Mouse (Mus musculus): Measurements from ENCODE around the gene Vldlr.

Vldlr gene

DNA sequence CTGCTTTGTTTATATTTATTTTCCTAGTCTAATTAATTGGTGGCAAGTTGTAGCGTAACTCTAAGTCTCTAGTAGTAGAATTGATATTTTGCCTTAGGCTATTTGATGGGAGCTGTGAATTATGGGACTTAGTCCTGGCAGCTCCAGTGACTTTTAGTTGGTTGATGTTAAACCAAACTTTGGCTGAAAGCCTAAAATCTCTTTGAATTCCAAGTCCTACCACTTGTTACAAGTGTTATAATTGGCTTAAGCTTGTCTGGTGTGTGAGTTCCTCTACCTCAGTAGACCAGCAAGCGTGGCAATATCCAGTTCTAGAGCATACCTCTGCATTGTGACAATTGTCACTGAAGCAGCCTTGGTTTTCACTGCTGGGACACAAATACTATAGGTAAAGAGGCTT is 17.1 kb downstream of the Vldlr start:
- CTCF ChIA-PET = no interaction called here

- CTCF ChIA-PET = no interaction called here
These were observed 23.6 kb downstream of the Vldlr start for GRCm38 (mm10) chr19:27239913-27240312.

GRCm38 (mm10) chr19:27243527-27243926 is 27.2 kb downstream of the Vldlr start:
- CTCF ChIA-PET = no interaction called here

- CTCF ChIA-PET = no interaction called here
These were observed 38.5 kb downstream of the Vldlr start for GRCm38 (mm10) chr19:27254756-27255155.

GRCm38 (mm10) chr19:27255678-27256077 is 39.4 kb downstream of the Vldlr start:
- CTCF ChIA-PET = no interaction called here

DNA sequence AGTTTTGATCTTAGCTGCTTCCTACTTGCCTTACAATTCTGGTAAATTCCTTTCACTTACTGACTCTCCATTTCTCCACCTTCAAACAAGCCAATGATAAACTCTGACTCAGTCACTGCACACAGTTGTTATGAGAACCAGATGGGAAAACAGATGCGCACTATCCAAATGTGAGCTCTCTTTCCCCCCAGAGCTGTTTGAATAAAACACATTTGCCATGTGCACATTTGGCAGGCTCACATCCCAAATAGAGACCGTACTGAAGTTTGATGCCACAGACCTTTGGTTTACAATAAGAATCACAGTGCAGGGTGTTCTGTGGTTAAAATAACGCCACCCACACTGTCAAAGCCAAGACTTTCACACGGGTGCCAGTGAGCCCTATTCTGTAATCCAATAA is 43.8 kb downstream of the Vldlr start:
- CTCF ChIA-PET = no interaction called here

DNA sequence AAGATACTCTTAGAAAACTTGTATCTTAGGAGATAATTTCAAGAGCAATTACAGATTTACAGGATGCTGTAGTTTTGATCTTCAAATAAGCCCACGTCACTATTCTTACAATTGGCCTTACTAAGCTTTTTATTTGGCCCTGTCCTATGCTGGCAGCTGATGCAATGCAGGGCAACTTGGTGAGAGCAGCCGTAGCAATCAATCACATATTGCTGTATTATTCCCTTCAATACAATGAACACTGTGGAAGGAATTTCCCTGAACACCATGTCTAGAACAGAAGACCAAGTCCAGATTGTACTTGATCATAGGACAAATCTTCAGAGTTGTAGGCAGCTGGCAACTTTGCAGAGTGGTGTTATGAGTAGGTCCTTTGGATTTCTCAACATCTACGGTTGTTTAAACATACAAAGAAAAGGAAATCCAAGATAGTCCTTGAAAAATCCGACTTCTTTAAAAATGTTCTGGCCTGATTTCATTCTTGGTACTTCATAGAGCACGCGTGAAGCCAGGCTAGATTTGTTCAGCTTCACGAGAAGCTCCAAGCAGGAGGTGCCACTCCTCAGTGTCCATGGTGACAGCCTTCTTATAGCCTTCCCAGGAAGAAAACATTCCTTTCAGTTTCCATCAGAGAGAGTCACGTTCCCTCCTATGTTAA is 44.5 kb downstream of the Vldlr start:
- CTCF ChIA-PET = no interaction called here

DNA sequence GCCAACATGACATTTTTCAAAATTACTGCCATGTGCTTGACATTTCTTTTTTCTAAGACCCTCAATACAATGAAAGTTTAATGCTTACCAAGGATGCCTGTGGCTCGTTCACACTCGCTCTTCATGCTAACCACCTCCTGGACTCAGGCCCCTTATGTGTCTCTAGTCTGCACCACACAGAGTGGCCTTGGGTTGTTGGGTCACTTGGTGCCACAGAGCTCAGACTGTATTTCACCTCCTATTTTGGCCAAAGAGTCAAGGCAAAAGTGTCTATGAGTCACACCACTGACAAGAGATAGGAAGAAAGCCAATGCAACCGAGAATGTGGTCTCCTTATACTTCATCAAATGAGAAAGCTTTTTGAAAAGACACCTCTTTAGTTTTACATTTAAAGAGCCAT is 45.9 kb downstream of the Vldlr start:
- CTCF ChIA-PET = interaction anchor here (0.6 kb wide), 1 partner anchor 44 kb away, joined by 3 read pairs; no protein-coding TSS in a partner anchor

DNA sequence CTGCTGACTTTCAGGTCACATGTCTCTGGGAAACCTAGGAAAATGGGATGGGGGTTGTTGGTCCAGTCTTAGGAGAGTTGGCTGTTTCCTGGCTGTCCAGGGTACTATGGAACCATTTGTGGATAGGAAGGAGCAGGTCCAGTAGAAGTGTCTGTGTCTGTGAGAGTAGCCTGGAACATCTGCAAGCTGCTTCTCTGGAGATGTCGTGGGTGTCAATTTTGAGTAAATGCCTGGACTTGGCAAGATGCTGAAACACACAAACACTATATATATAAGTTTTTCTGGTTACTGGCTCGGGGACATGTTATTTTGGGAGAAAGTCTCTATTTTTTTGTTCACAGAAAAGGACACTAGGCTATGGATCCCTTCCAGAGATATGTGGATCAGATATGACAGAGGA is 57.1 kb downstream of the Vldlr start:
- CTCF ChIA-PET = interaction anchor here (0.6 kb wide), 1 partner anchor 583 kb away, joined by 3 read pairs; no protein-coding TSS in a partner anchor

- CTCF ChIA-PET = no interaction called here
These were observed 58.1 kb downstream of the Vldlr start for GRCm38 (mm10) chr19:27274382-27274781.

GRCm38 (mm10) chr19:27279174-27279573 is 62.9 kb downstream of the Vldlr start:
- CTCF ChIA-PET = no interaction called here

All from spleen, embryonic (tissue).